10 mouse cellular contexts compared by ENCODE assay signal in the genomic region with DNA sequence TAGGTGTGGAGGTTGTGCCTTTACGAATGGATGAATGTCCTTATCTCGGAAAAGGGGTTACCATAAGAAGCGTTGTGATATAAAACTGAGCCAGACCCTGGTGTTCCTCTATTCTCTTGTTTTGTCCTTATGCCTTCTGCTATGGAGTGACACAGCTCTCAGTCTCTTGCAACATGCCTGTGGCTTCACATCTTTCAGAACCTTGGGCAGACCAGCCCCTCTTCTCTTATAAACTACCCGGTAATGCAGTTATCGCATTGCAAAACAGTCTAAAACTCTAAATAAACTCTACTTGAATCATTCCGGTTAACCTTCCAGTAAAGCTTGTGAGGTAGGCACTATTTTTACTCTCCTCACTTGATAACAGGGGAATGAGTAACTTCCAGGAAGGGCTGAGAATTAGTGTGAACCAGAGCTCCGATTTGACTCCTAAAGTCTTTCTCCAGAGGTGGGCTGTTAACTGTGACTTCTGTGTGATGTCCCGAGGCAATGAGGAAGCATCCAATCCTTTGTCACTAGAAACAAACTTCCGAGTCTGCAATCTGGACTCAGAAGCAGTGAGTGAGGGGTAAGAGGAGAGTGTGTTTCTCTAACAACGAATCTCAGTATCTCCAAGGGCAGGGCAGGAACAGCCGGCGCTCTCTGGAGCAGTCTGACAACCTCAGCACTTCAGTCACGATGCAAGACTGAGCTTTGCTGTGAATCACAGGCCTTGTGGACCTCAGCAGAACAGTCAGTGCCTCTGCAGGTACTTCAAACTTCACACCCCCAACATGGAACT. TPM values are rescaled to one million over a fixed set of nuclear protein-coding genes. Genes with fewer than 3 reads are reported as not detected.
DNase-seq lines count a peak whose midpoint lies in the region; ATAC-seq lines count a peak whose summit lies in the region.
"Had no signal": no experiment of that assay in that cellular context is flagged by ENCODE, and none has a peak within 500 bp of the region (broad histone marks: within the 10 kb centered on the region; RNA-seq: fewer than 3 reads in every experiment).

No protein-coding gene starts in this region.

- no peaks in the 10 kb centered on the region for H3K36me3 ChIP-seq in hindbrain, embryonic 11.5 days (ENCODE audit: control insufficient read depth, insufficient read depth, low read length)
- no peaks in the 10 kb centered on the region for H3K36me3 ChIP-seq in hindbrain, embryonic 16.5 days (ENCODE audit: control insufficient read depth, insufficient read depth, low read length)
- H3K36me3 ChIP-seq in embryonic facial prominence, embryonic 14.5 days (ENCODE audit: control insufficient read depth, insufficient read depth, low read length), result no peaks in the 10 kb centered on the region
- H3K36me3 ChIP-seq in intestine, embryonic 16.5 days (ENCODE audit: control insufficient read depth, insufficient read depth, low read length), result no peaks in the 10 kb centered on the region
- H3K36me3 ChIP-seq in forebrain, embryonic 13.5 days (ENCODE audit: poor library complexity, severe bottlenecking), result no peaks in the 10 kb centered on the region
- H3K36me3 ChIP-seq: neural tube, embryonic 13.5 days had no signal

- H3K4me1 ChIP-seq in hindbrain, embryonic 11.5 days (replicated peaks; ENCODE audit: control insufficient read depth, insufficient read depth, low read length), result peaks cover 5% of the 10 kb centered on the region; the same call in 1 of the 2 replicates
- H3K4me1 ChIP-seq in hindbrain, embryonic 16.5 days (ENCODE audit: control insufficient read depth, insufficient read depth, low read depth, low read length), result no peaks in the 10 kb centered on the region
- H3K4me1 ChIP-seq in embryonic facial prominence, embryonic 14.5 days (ENCODE audit: control insufficient read depth, insufficient read depth, low read length), result peaks cover 10% of the 10 kb centered on the region
- H3K4me1 ChIP-seq in intestine, embryonic 16.5 days (ENCODE audit: control insufficient read depth, insufficient read depth, low read length), result peaks cover 6% of the 10 kb centered on the region
- H3K4me1 ChIP-seq in forebrain, embryonic 13.5 days, result peaks cover 8% of the 10 kb centered on the region; the same call in 1 of the 2 replicates

- no peak for ATAC-seq in hindbrain, embryonic 11.5 days (ENCODE audit: low FRiP score)
- no peak for ATAC-seq in hindbrain, embryonic 16.5 days
- peak; percentile 39; the same call in 1 of the 2 replicates for ATAC-seq in embryonic facial prominence, embryonic 14.5 days (ENCODE audit: low read depth)
- peak; percentile 73 for ATAC-seq in intestine, embryonic 16.5 days
- ATAC-seq in neutrophil, adult 5-6 weeks (ENCODE audit: extremely low read depth, insufficient number of reproducible peaks, low FRiP score, poor library complexity, severe bottlenecking), result peak; percentile 61
- no peak for ATAC-seq in forebrain, embryonic 13.5 days

- H3K4me2 ChIP-seq in hindbrain, embryonic 11.5 days (replicated peaks; ENCODE audit: low read depth, low read length), result no peak overlapping the region
- H3K4me2 ChIP-seq in hindbrain, embryonic 16.5 days (ENCODE audit: low read length), result no peak overlapping the region
- peak overlapping the region; percentile 46; the same call in 1 of the 2 replicates for H3K4me2 ChIP-seq in embryonic facial prominence, embryonic 14.5 days (ENCODE audit: low read depth, low read length)
- H3K4me2 ChIP-seq in intestine, embryonic 16.5 days (ENCODE audit: low read depth, low read length), result peak overlapping the region; percentile 49; the same call in 1 of the 2 replicates
- H3K4me2 ChIP-seq in forebrain, embryonic 13.5 days, result no peak overlapping the region

- no peaks in the 10 kb centered on the region for H3K27me3 ChIP-seq in hindbrain, embryonic 11.5 days (ENCODE audit: control insufficient read depth, insufficient read depth, low read length)
- H3K27me3 ChIP-seq in hindbrain, embryonic 16.5 days (replicated peaks; ENCODE audit: control insufficient read depth, insufficient read depth, low read length), result no peaks in the 10 kb centered on the region
- no peaks in the 10 kb centered on the region for H3K27me3 ChIP-seq in embryonic facial prominence, embryonic 14.5 days (replicated peaks; ENCODE audit: control insufficient read depth, insufficient read depth, low read length)
- H3K27me3 ChIP-seq in intestine, embryonic 16.5 days (replicated peaks; ENCODE audit: control insufficient read depth, insufficient read depth, low read length), result no peaks in the 10 kb centered on the region
- H3K27me3 ChIP-seq in forebrain, embryonic 13.5 days, result peaks cover 8% of the 10 kb centered on the region; the same call in 1 of the 2 replicates
- H3K27me3 ChIP-seq: neural tube, embryonic 13.5 days had no signal

- H3K4me3 ChIP-seq in hindbrain, embryonic 11.5 days (ENCODE audit: low read depth, low read length), result no peak overlapping the region
- no peak overlapping the region for H3K4me3 ChIP-seq in hindbrain, embryonic 16.5 days (ENCODE audit: low read length)
- H3K4me3 ChIP-seq in embryonic facial prominence, embryonic 14.5 days (ENCODE audit: low read depth, low read length), result no peak overlapping the region
- no peak overlapping the region for H3K4me3 ChIP-seq in intestine, embryonic 16.5 days (ENCODE audit: low read length)
- no peak overlapping the region for H3K4me3 ChIP-seq in forebrain, embryonic 13.5 days

- no peaks in the 10 kb centered on the region for H3K9me3 ChIP-seq in hindbrain, embryonic 11.5 days (ENCODE audit: control insufficient read depth, low read length)
- no peaks in the 10 kb centered on the region for H3K9me3 ChIP-seq in hindbrain, embryonic 16.5 days (ENCODE audit: control insufficient read depth, low read length)
- no peaks in the 10 kb centered on the region for H3K9me3 ChIP-seq in embryonic facial prominence, embryonic 14.5 days (ENCODE audit: control insufficient read depth, low read length)
- H3K9me3 ChIP-seq in intestine, embryonic 16.5 days (ENCODE audit: control insufficient read depth, low read length), result no peaks in the 10 kb centered on the region
- no peaks in the 10 kb centered on the region for H3K9me3 ChIP-seq in forebrain, embryonic 13.5 days (replicated peaks)
- H3K9me3 ChIP-seq: neural tube, embryonic 13.5 days had no signal

- H3K27ac ChIP-seq in hindbrain, embryonic 11.5 days (ENCODE audit: low read depth, low read length), result no peak overlapping the region
- no peak overlapping the region for H3K27ac ChIP-seq in hindbrain, embryonic 16.5 days (ENCODE audit: low read depth, low read length)
- peak overlapping the region; percentile 45; the same call in 1 of the 2 replicates for H3K27ac ChIP-seq in embryonic facial prominence, embryonic 14.5 days (replicated peaks; ENCODE audit: low read depth, low read length)
- H3K27ac ChIP-seq in intestine, embryonic 16.5 days (ENCODE audit: low read length), result peak overlapping the region; percentile 20
- no peak overlapping the region for H3K27ac ChIP-seq in forebrain, embryonic 13.5 days
- H3K27ac ChIP-seq: neural tube, embryonic 13.5 days had no signal

- 61% methylated on average over 13 of the region's 13 CpGs for WGBS in hindbrain, embryonic 11.5 days
- WGBS in hindbrain, embryonic 16.5 days, result 63% methylated on average over 13 of the region's 13 CpGs
- 51% methylated on average over 13 of the region's 13 CpGs for WGBS in embryonic facial prominence, embryonic 14.5 days
- 49% methylated on average over 13 of the region's 13 CpGs for WGBS in intestine, embryonic 16.5 days
- WGBS in forebrain, embryonic 13.5 days, result 70% methylated on average over 13 of the region's 13 CpGs

- intact Hi-C loops in left cerebral cortex, postnatal 25 days (cut with DNase I), result no loop called here

- H3K9ac ChIP-seq in hindbrain, embryonic 11.5 days (ENCODE audit: low read depth, low read length), result no peak overlapping the region
- no peak overlapping the region for H3K9ac ChIP-seq in hindbrain, embryonic 16.5 days (ENCODE audit: low read depth, low read length)
- H3K9ac ChIP-seq in embryonic facial prominence, embryonic 14.5 days (ENCODE audit: low read depth, low read length), result no peak overlapping the region
- peak overlapping the region; percentile 57; the same call in 1 of the 2 replicates for H3K9ac ChIP-seq in intestine, embryonic 16.5 days (ENCODE audit: low read depth, low read length)
- H3K9ac ChIP-seq in forebrain, embryonic 13.5 days, result no peak overlapping the region

- DNase-seq in hindbrain, embryonic 11.5 days (ENCODE audit: low spot score), result peak; percentile 13
- no peak for DNase-seq in embryonic facial prominence, embryonic 14.5 days (ENCODE audit: low spot score)
- no peak for DNase-seq in left cerebral cortex, postnatal 25 days (ENCODE audit: low spot score in 2 of 2)
- no peak for DNase-seq in thymus, postnatal 0 days (ENCODE audit: low spot score)

RNA-seq across cellular contexts. Expression of gene Gm11084, which starts 50.9 kb away (rescaled TPM):
- not detected in 2 replicates for polyA plus RNA-seq in hindbrain, embryonic 11.5 days (2014; fragmentation: Nextera tagmentation; extraction: Ambion mirVana)
- not detected in 2 replicates for polyA plus RNA-seq in hindbrain, embryonic 16.5 days (2015; fragmentation: Nextera tagmentation; extraction: Ambion mirVana)
- polyA plus RNA-seq in embryonic facial prominence, embryonic 14.5 days (2014; fragmentation: Nextera tagmentation; extraction: Ambion mirVana), result not detected in 2 replicates
- polyA plus RNA-seq in intestine, embryonic 16.5 days (2015; fragmentation: Nextera tagmentation; extraction: Ambion mirVana), result not detected in 2 replicates
- not detected in 2 replicates for total RNA-seq in neutrophil, adult 5-6 weeks (2017)
- not detected for total RNA-seq in left cerebral cortex, postnatal 25 days (2021)
- not detected in 2 replicates for polyA plus RNA-seq in thymus, postnatal 0 days (2015; fragmentation: Nextera tagmentation; extraction: Ambion mirVana)
- polyA plus RNA-seq in forebrain, embryonic 13.5 days (2015; fragmentation: Nextera tagmentation; extraction: Ambion mirVana), result not detected in 2 replicates
- total RNA-seq: layer of hippocampus, postnatal 10 days had no signal
- polyA plus RNA-seq: neural tube, embryonic 13.5 days had no signal

RNA-seq across cellular contexts. Expression of gene Sp3, which starts 57.2 kb away (rescaled TPM):
- polyA plus RNA-seq in hindbrain, embryonic 11.5 days (2014; fragmentation: Nextera tagmentation; extraction: Ambion mirVana), result 66.3 and 67.1 TPM in 2 replicates
- 30.0 and 31.2 TPM in 2 replicates for polyA plus RNA-seq in hindbrain, embryonic 16.5 days (2015; fragmentation: Nextera tagmentation; extraction: Ambion mirVana)
- polyA plus RNA-seq in embryonic facial prominence, embryonic 14.5 days (2014; fragmentation: Nextera tagmentation; extraction: Ambion mirVana), result 68.8 and 69.2 TPM in 2 replicates
- polyA plus RNA-seq in intestine, embryonic 16.5 days (2015; fragmentation: Nextera tagmentation; extraction: Ambion mirVana), result 33.3 and 35.0 TPM in 2 replicates
- total RNA-seq in neutrophil, adult 5-6 weeks (2017), result 249 and 279 TPM in 2 replicates
- 10 to 100 TPM; 50.2 to 55.8 TPM for total RNA-seq in left cerebral cortex, postnatal 25 days (2021)
- 64.6 and 73.9 TPM in 2 replicates for polyA plus RNA-seq in thymus, postnatal 0 days (2015; fragmentation: Nextera tagmentation; extraction: Ambion mirVana)
- polyA plus RNA-seq in forebrain, embryonic 13.5 days (2015; fragmentation: Nextera tagmentation; extraction: Ambion mirVana), result 64.3 and 66.6 TPM in 2 replicates

Comparison
In these comparisons a context has a peak if more than half of its experiments do, and no peak if none do; other contexts are left out.
1. ATAC-seq: peak in embryonic facial prominence, embryonic 14.5 days (single experiment), intestine, embryonic 16.5 days (single experiment) and neutrophil, adult 5-6 weeks (single experiment); none in hindbrain, embryonic 11.5 days (single experiment), hindbrain, embryonic 16.5 days (single experiment) and forebrain, embryonic 13.5 days (single experiment).
2. H3K27ac ChIP-seq: peak in embryonic facial prominence, embryonic 14.5 days (single experiment) and intestine, embryonic 16.5 days (single experiment); none in hindbrain, embryonic 11.5 days (single experiment), hindbrain, embryonic 16.5 days (single experiment) and forebrain, embryonic 13.5 days (single experiment).
3. H3K4me2 ChIP-seq: peak in embryonic facial prominence, embryonic 14.5 days (single experiment) and intestine, embryonic 16.5 days (single experiment); none in hindbrain, embryonic 11.5 days (single experiment), hindbrain, embryonic 16.5 days (single experiment) and forebrain, embryonic 13.5 days (single experiment).